Mouse (Mus musculus) heart, adult 2 months (tissue): ENCODE data around the gene Fdxacb1.

ENCODE experiments used
- CTCF ChIP-seq: fragments of 200-600 bp; IDR thresholded peaks from 2 replicates; pipeline ENCODE4 v1.8.1; 2022; ENCODE audit warnings: antibody characterized with exemption, mild to moderate bottlenecking, moderate library complexity
- POLR2A ChIP-seq: fragments of 200-500 bp; IDR thresholded peaks from 2 replicates; pipeline ENCODE4 v1.6.1; 2011; ENCODE audit warnings: mild to moderate bottlenecking, low read depth, low read length, control low read depth; ENCODE audit not compliant: insufficient read depth

DNA sequence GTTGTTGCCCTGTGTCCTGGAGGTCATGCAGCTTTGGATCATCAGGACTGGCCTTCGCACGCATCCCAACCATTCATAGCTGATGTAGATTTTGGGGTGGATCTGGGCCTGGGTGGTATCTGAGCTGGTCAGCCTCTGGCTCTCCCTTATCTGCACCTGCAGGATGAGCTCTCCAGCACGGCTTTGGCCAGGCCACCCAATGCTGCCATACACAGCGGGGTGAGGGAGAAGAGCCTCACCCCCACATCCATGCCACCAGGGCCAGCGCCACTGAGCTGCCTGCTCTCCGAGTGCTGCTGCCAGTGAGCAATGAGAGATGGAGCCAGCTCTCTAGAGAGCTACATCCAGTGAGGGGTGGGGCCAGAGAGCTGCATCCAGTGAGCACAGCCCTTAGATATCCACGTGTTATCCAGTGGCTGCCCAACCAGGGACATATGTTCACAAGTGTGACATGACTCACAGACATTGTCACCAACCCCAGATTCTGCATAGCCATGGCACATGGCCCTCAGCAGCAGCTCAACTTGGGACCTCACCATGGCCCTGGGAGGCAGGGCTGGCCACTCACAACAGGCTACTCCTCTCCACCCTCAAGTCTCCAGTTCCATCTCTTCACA is 35.1 kb downstream of the Fdxacb1 start:
- TF ChIP-seq CTCF (no peak), POLR2A (no peak)
